Mouse (Mus musculus) liver, embryonic 14.5 days (tissue): ENCODE results near the gene Gzmm.

ENCODE experiments used
- CTCF ChIP-seq: IDR thresholded peaks from 2 replicates; pipeline ENCODE4 v1.5.1; 2016; ENCODE audit warnings: antibody characterized with exemption, low read depth, control low read depth
- EP300 ChIP-seq: IDR thresholded peaks from 2 replicates; pipeline ENCODE4 v1.6.1; 2016; ENCODE audit warnings: antibody characterized with exemption, low read depth

- TF ChIP-seq CTCF = no peak
- no peak for TF ChIP-seq EP300
Observed at GRCm38 (mm10) chr10:79693580-79694378, 5.0 kb downstream of the Gzmm start.
